17 mouse cellular contexts compared by ENCODE assay signal in genomic region chr10:128297221-128297620, GRCm38 (mm10). TPM values are rescaled to one million over a fixed set of nuclear protein-coding genes. Genes with fewer than 3 reads are reported as not detected.
DNase-seq lines count a peak whose midpoint lies in the region; ATAC-seq and TF ChIP-seq lines count a peak whose summit lies in the region.
"Had no signal": no experiment of that assay in that cellular context is flagged by ENCODE, and none has a peak within 500 bp of the region (broad histone marks: within the 10 kb centered on the region; RNA-seq: fewer than 3 reads in every experiment).

No protein-coding gene starts in this region.

- H3K4me2 ChIP-seq in heart, embryonic 12.5 days: peak overlapping the region; percentile 32; the same call in 1 of the 2 replicates
- peak overlapping the region; percentile 20; the same call in 1 of the 2 replicates for H3K4me2 ChIP-seq in lung, embryonic 14.5 days
- no peak overlapping the region for H3K4me2 ChIP-seq in lung, postnatal 0 days (replicated peaks; ENCODE audit: low read depth, low read length)
- H3K4me2 ChIP-seq: limb, embryonic 15.5 days had no signal

- H3K27ac ChIP-seq in heart, embryonic 12.5 days (ENCODE audit: poor library complexity, severe bottlenecking): peak overlapping the region; percentile 87
- peak overlapping the region; percentile 65; the same call in 1 of the 2 replicates for H3K27ac ChIP-seq in lung, embryonic 14.5 days (ENCODE audit: low read depth)
- H3K27ac ChIP-seq in lung, postnatal 0 days (ENCODE audit: low read length): no peak overlapping the region
- H3K27ac ChIP-seq: limb, embryonic 15.5 days; macrophage had no signal

- no peak overlapping the region for H3K4me3 ChIP-seq in heart, embryonic 12.5 days
- H3K4me3 ChIP-seq in lung, embryonic 14.5 days (ENCODE audit: low read depth, low read length): no peak overlapping the region
- no peak overlapping the region for H3K4me3 ChIP-seq in lung, postnatal 0 days (ENCODE audit: low read depth, low read length)
- H3K4me3 ChIP-seq: limb, embryonic 15.5 days had no signal

- no peak for DNase-seq in heart, postnatal 25 days (ENCODE audit: low spot score)
- DNase-seq in lung, embryonic 14.5 days: peak; percentile 61
- DNase-seq in lung, postnatal 0 days (ENCODE audit: low spot score): no peak
- peak; percentile 55 to 70 for DNase-seq in adrenal gland, postnatal 36 days
- DNase-seq in cerebellum, postnatal 36 days: peak; percentile 71 to 74
- no peak for DNase-seq in embryo, embryonic 10 days (ENCODE audit: low spot score)
- no peak for DNase-seq in thymus, postnatal 10 days (ENCODE audit: low spot score in 2 of 2)
- DNase-seq: gastrocnemius, postnatal 25 days; kidney, adult 2 months; thymus, postnatal 25 days had no signal

- intact Hi-C loops in heart, postnatal 25 days (cut with DNase I): no loop called here

- no peaks in the 10 kb centered on the region for H3K27me3 ChIP-seq in heart, embryonic 12.5 days (replicated peaks)
- H3K27me3 ChIP-seq in lung, embryonic 14.5 days (ENCODE audit: insufficient read depth, low read length): no peaks in the 10 kb centered on the region
- H3K27me3 ChIP-seq in lung, postnatal 0 days (replicated peaks; ENCODE audit: insufficient read depth, low read length): no peaks in the 10 kb centered on the region
- H3K27me3 ChIP-seq: limb, embryonic 15.5 days had no signal

- no peak; the same call in 1 of the 2 replicates for ATAC-seq in heart, embryonic 12.5 days (ENCODE audit: insufficient number of reproducible peaks, low FRiP score)
- peak; percentile 26; the same call in 1 of the 2 replicates for ATAC-seq in lung, embryonic 14.5 days (ENCODE audit: insufficient read depth)
- no peak; the same call in 1 of the 2 replicates for ATAC-seq in lung, postnatal 0 days

- H3K9me3 ChIP-seq in heart, embryonic 12.5 days (replicated peaks): no peaks in the 10 kb centered on the region
- no peaks in the 10 kb centered on the region for H3K9me3 ChIP-seq in lung, embryonic 14.5 days (ENCODE audit: low read depth, low read length)
- H3K9me3 ChIP-seq in lung, postnatal 0 days (ENCODE audit: low read length): no peaks in the 10 kb centered on the region
- H3K9me3 ChIP-seq: limb, embryonic 15.5 days had no signal

- H3K36me3 ChIP-seq in heart, embryonic 12.5 days: peaks cover 9% of the 10 kb centered on the region
- 0 out of 2 replicates have a peak, but pooled peaks cover 3% of the 10 kb centered on the region for H3K36me3 ChIP-seq in lung, embryonic 14.5 days (ENCODE audit: insufficient read depth)
- peaks cover 7% of the 10 kb centered on the region; the same call in 1 of the 2 replicates for H3K36me3 ChIP-seq in lung, postnatal 0 days (ENCODE audit: insufficient read depth, low read length)

- TF ChIP-seq EP300 in lung, postnatal 0 days (IDR thresholded peaks at IDR 0.05): no peak

- H3K9ac ChIP-seq in heart, embryonic 12.5 days: no peak overlapping the region
- no peak overlapping the region for H3K9ac ChIP-seq in lung, embryonic 14.5 days
- no peak overlapping the region for H3K9ac ChIP-seq in lung, postnatal 0 days (replicated peaks; ENCODE audit: low read depth)
- H3K9ac ChIP-seq: limb, embryonic 15.5 days had no signal

- WGBS in heart, embryonic 12.5 days: 63% methylated on average over 4 of the region's 4 CpGs
- WGBS in lung, embryonic 14.5 days: 47% methylated on average over 4 of the region's 4 CpGs
- 51% methylated on average over 4 of the region's 4 CpGs for WGBS in lung, postnatal 0 days

- no peak for TF ChIP-seq CTCF in lung, embryonic 14.5 days (IDR thresholded peaks at IDR 0.05; ENCODE audit: low read depth)
- TF ChIP-seq CTCF in lung, postnatal 0 days (IDR thresholded peaks at IDR 0.05): no peak

- peaks cover 25% of the 10 kb centered on the region for H3K4me1 ChIP-seq in heart, embryonic 12.5 days (replicated peaks)
- H3K4me1 ChIP-seq in lung, embryonic 14.5 days (ENCODE audit: insufficient read depth): peaks cover 1% of the 10 kb centered on the region; the same call in 1 of the 2 replicates
- peaks cover 7% of the 10 kb centered on the region; the same call in 1 of the 2 replicates for H3K4me1 ChIP-seq in lung, postnatal 0 days (ENCODE audit: insufficient read depth, low read depth, low read length)

RNA-seq across cellular contexts. Expression of gene Il23a, which starts 1.3 kb away (rescaled TPM):
- 1.2 and 1.8 TPM in 2 replicates for polyA plus RNA-seq in heart, embryonic 12.5 days (2016; fragmentation: Nextera tagmentation; extraction: Ambion mirVana)
- total RNA-seq in heart, postnatal 25 days (2021): under 1 TPM in 1 of 2 experiments, not detected in 1; 0.18 TPM
- 0.17 and 0.41 TPM in 2 replicates for polyA plus RNA-seq in lung, embryonic 14.5 days (2014; fragmentation: Nextera tagmentation; extraction: Ambion mirVana)
- polyA plus RNA-seq in lung, postnatal 0 days (2015; fragmentation: Nextera tagmentation; extraction: Ambion mirVana): 0.30 and 0.32 TPM in 2 replicates
- not detected for total RNA-seq in adrenal gland, postnatal 36 days (2021)
- total RNA-seq: gastrocnemius, postnatal 25 days had no signal
- polyA plus RNA-seq: C2C12; embryonic facial prominence, embryonic 11.5 days; forebrain, embryonic 11.5 days had no signal

RNA-seq across cellular contexts. Expression of gene Pan2, which starts 5.9 kb away (rescaled TPM):
- polyA plus RNA-seq in heart, embryonic 12.5 days (2016; fragmentation: Nextera tagmentation; extraction: Ambion mirVana): 30.0 and 31.7 TPM in 2 replicates
- 1 to 10 TPM; 8.2 to 9.4 TPM for total RNA-seq in heart, postnatal 25 days (2021)
- 33.4 and 36.2 TPM in 2 replicates for polyA plus RNA-seq in lung, embryonic 14.5 days (2014; fragmentation: Nextera tagmentation; extraction: Ambion mirVana)
- polyA plus RNA-seq in lung, postnatal 0 days (2015; fragmentation: Nextera tagmentation; extraction: Ambion mirVana): 19.0 and 20.2 TPM in 2 replicates
- 10 to 100 TPM; 17.7 to 19.6 TPM for total RNA-seq in adrenal gland, postnatal 36 days (2021)

RNA-seq across cellular contexts. Expression of gene Cnpy2, which starts 25.0 kb away (rescaled TPM):
- 201 and 209 TPM in 2 replicates for polyA plus RNA-seq in heart, embryonic 12.5 days (2016; fragmentation: Nextera tagmentation; extraction: Ambion mirVana)
- 10 to 100 TPM; 58.9 to 62.5 TPM for total RNA-seq in heart, postnatal 25 days (2021)
- polyA plus RNA-seq in lung, embryonic 14.5 days (2014; fragmentation: Nextera tagmentation; extraction: Ambion mirVana): 317 and 336 TPM in 2 replicates
- 243 and 244 TPM in 2 replicates for polyA plus RNA-seq in lung, postnatal 0 days (2015; fragmentation: Nextera tagmentation; extraction: Ambion mirVana)
- 100 to 1,000 TPM; 170 to 204 TPM for total RNA-seq in adrenal gland, postnatal 36 days (2021)

RNA-seq across cellular contexts. Expression of gene Stat2, which starts 26.9 kb away (rescaled TPM):
- 11.2 and 12.2 TPM in 2 replicates for polyA plus RNA-seq in heart, embryonic 12.5 days (2016; fragmentation: Nextera tagmentation; extraction: Ambion mirVana)
- total RNA-seq in heart, postnatal 25 days (2021): 10 to 100 TPM; 11.7 to 12.3 TPM
- polyA plus RNA-seq in lung, embryonic 14.5 days (2014; fragmentation: Nextera tagmentation; extraction: Ambion mirVana): 13.1 and 13.8 TPM in 2 replicates
- 11.8 and 13.4 TPM in 2 replicates for polyA plus RNA-seq in lung, postnatal 0 days (2015; fragmentation: Nextera tagmentation; extraction: Ambion mirVana)
- total RNA-seq in adrenal gland, postnatal 36 days (2021): 10 to 100 TPM; 32.9 to 33.6 TPM

RNA-seq across cellular contexts. Expression of gene Apof, which starts 28.8 kb away (rescaled TPM):
- polyA plus RNA-seq in heart, embryonic 12.5 days (2016; fragmentation: Nextera tagmentation; extraction: Ambion mirVana): 0.45 TPM in 1 of 2 replicates, not detected in the other
- not detected for total RNA-seq in heart, postnatal 25 days (2021)
- not detected in 2 replicates for polyA plus RNA-seq in lung, embryonic 14.5 days (2014; fragmentation: Nextera tagmentation; extraction: Ambion mirVana)
- polyA plus RNA-seq in lung, postnatal 0 days (2015; fragmentation: Nextera tagmentation; extraction: Ambion mirVana): not detected in 2 replicates
- total RNA-seq in adrenal gland, postnatal 36 days (2021): 10 to 100 TPM in 1 of 2 experiments, 1 to 10 TPM in 1; 1.5 to 11.9 TPM
- total RNA-seq: gastrocnemius, postnatal 25 days; layer of hippocampus, postnatal 14 days had no signal
- polyA plus RNA-seq: C2C12; embryonic facial prominence, embryonic 11.5 days; forebrain, embryonic 11.5 days had no signal

Comparison
In these comparisons a context has a peak if more than half of its experiments do, and no peak if none do; other contexts are left out.
1. DNase-seq: peak in lung, embryonic 14.5 days (single experiment), adrenal gland, postnatal 36 days (2 of 2) and cerebellum, postnatal 36 days (2 of 2); none in heart, postnatal 25 days (single experiment), lung, postnatal 0 days (single experiment), embryo, embryonic 10 days (single experiment) and thymus, postnatal 10 days (0 of 2).